Mouse (Mus musculus): Measurements from ENCODE around the gene Ubqln4.
A peak's percentile ranks its signal among the peaks of the same experiment; 100 is the strongest.

The Ubqln4 gene

DNA sequence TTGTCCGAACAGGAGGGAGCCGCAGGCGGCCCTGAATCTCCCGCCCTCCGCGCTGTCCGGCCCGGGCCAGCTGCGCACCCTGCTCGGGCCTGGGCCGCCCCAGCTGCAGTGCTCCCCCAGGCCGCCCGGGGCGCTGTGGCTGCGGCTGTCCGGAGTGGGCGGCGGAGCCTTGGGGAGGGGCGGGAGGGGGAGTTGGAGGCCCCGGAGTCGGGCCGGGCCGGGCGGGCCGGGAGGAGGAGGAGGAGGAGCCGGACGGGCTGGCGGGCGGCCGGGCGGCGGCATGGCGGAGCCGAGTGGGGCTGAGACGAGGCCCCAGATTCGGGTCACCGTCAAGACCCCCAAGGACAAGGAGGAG lies at the start of gene Ubqln4:
Gene Ubqln4, plus strand, starts transcription at position 234 of the 355 bp plus-strand sequence.
- DNase-seq (ENCODE audit: low spot score in 2 of 2), result peak; percentile 92 to 97

DNA sequence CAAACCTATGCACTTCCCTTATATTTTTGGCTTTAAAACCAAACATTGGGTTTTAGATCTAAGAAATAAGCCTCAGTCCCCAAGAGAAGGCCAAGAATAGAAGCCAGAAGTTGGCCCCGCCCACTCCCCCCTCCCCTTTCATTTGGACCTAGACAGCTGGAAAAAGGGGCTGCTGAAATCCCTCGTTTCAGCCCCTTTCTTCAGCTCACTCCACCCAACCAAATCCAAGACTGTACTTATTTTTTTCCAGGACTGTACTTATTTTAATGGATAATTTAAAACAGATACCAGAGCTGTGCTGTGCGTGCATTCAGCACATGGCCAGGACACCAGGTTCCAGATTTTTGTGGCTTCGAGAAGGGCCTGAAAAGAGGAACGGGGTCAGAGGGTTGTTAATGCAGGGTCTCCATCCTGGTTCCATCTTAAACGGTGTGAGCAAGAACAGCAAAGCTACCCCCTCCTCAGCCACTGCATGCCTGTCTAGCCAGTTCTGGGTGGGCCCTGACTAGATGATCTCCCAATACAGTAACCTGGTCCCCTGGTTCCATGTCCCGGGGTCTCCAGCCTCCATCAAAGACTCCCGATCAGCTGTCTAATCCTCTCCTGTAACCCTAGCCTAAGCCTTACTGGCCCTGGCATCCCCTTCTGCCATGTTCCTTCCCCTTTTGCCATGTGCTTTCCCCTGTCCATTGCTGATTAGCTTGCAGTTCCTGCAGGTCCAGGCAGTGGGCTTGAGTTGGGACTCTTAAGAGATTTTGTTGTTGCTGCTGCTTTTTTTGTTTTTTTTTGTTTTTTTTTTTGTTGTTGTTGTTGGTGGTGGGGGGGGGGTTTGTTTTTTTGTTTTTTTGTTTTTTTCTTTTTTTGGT lies 49.4 kb upstream of the Ubqln4 start:
- no peak for DNase-seq (ENCODE audit: low spot score in 2 of 2)

DNA sequence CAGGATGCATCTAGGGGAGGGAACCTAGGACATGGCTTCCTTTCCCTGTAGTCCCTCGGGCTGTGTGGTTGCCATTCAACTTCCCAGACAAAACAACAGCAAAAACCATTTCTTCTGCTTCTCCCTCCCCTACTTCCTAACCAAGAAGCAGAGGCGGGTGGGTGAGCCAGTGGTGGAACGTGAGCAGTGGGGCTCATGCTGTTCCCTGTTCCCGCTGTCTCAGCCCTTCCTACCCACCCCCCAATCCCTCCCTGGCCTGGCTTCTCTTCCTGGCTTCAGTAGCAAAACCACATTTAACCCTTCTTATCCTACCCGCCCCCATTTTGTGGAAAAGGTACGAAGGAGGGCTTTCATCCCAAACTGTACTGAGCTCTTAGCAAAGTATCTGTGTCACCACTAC lies 48.5 kb upstream of the Ubqln4 start:
- no peak for DNase-seq (ENCODE audit: low spot score in 2 of 2)

DNA sequence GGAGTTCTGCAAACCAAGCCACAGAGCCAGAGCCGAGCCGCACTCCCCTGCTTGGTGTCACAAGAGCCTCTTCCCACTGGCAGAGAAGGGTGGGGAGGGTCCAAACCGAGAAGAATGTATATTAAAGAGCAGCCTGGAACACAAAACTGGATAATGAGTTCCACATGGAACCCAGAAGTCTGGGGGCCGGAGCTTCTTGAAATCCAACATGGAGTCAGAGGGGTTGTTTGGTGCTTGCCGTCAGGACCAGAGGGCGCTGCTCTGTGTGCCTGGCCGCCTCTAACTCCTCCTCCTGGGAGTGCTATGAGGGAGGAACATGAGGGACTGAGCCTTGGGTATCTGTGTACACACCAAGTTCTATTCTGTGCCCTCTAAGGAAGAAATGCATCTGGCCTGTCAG lies 47.8 kb upstream of the Ubqln4 start:
- no peak for DNase-seq (ENCODE audit: low spot score in 2 of 2)

DNA sequence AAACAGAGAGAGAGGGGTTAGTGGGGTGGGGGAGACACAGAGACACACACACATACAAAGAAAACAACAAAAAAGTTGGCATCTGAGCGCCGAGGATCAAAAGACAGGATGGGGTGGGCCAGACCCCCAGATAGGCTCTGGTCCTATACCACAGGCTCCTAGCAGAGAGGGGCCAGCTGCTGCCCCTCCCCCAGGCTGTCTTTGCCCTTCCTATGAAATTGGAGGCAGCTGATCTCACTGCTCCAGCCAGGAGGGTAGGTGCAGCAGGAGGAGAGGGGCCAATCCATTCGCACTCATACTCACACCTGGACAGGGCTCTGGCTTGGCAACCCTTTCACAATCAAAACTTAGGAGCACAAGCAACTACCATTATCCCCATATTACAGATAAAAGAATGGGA lies 44.3 kb upstream of the Ubqln4 start:
- no peak for DNase-seq (ENCODE audit: low spot score in 2 of 2)

DNA sequence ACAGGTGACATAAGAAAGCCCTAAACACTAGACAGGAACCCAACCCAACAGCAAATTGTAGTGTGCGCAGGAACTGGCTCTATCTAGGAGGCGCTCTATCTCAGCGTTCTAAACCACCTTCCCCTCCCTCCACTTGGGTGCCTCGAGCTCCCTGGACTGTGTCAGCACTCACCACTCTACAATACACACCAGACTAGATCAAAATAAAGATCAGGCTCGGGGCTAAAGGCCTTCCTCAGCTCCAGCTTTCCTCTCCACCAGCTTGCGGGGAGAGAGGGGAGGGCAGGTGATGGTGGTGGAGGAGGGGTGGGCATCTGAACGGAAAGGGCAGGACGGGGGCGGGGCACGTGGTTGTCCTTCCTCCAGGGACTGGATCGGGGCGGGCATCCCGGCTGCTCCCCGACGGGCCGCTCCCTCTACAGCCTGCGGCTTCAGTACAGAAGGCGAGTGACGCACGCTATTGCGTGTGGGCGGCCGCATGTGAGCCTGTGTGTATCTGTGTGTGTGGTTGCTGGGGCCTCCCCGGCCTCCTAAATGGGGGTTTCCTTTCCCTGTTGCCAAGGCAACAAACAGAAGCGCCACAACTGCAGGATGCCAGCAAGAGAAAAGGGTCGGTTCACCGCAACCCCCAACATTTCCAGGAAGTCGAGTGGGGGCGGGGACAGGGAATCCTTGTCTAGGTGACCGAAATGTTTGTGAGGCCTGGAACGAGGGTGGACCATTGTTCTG lies 43.7 kb upstream of the Ubqln4 start, which contains the start of gene Lmna:
Gene Lmna, minus strand, starts transcription at position 265 of the 729 bp plus-strand sequence.
- DNase-seq (ENCODE audit: low spot score in 2 of 2), result peak; percentile 81 to 87

DNA sequence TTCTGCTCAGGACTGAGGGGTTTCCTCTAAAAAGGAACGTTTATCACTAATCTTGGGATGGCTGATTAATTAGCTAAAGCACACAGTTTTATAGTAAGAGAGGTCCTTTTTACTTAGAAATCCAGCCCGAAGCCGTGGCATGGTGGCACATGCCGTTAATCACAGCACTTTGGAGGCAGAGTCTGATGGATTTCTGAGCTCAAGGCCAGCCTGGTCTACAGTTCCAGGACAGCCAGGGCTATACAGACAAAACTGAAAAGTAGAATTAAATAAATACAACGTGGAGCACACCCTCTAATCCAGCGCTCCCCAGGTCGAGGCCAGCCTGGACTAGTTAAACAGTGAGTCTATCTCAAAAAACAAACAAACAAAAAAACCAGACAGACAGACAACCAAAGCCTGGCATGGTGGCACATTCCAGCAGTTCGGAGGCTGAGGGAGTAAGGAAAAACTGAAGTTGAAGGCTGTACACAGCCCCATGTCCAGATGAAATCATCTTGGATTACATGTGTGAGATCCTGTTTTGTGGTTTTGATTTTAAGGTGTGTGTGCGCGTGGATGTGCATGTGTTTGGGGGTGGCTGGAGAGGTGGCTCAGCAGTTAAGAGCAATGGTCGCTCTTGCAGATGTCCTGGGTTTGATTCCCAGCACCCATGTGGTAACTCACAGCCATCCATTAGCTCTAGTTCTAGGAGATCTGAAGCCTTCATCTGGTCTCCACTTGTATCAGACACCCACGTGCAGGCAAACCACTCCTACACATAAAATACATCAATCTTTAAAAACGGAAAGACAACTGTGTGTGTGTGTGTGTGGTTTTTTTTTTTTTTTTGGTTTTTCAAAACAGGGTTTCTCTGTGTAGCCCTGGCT lies 42.9 kb upstream of the Ubqln4 start:
- DNase-seq (ENCODE audit: low spot score in 2 of 2), result no peak

DNA sequence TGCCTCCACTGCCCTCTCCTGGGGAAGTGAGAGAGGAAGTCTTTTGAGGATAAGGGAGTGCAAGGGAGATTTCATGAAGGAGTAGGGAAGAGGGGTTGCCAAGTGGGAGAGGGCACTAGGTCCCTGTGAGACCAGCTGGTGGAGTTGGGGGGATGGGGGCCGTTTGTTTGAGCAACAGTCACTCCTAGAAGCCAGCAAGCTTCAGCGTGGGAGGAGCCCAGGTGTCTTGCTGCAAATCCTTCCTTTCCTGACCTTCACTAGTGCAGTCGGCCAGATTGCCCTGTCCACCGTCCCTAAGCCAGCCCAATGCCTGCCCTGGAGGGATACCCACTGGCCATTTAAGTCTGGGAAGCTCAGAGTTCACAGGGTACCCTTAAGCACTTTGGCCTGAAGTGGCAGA lies 42.0 kb upstream of the Ubqln4 start:
- DNase-seq (ENCODE audit: low spot score in 2 of 2), result no peak

DNA sequence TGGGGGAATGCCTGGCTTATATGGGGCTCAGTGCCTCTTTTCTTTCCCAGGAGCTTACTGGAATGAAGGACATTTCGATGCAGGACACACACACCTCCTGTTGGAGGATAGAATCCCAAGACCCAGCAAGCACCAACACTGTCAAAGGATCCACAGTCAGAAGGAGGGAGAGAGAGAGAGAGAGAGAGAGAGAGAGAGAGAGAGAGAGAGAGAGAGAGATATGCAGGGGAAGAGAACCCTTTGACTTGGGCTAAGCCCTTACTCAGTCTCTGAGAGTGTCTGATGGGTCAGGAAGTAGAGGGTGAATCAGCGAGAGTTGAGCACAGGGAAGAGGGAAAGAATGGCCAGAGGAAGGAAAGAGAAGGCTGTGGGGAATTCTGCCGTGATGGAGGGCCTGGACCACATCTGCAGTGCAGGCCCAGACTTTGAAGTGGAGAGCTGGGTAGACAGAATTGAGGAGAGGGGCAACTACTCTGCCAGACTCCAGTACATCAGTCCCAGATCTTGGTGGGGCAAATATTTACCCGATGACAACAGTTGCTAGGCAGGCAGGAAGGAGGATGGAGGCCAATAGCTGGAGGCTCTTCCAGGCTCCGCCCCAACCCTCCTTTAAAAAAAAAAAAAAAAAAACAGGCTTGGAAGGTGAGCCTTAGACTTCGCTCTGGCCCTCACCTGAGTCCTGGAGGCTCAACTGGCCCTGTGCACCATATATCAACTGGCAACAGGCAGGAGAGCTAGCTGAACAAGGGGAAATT lies 41.2 kb upstream of the Ubqln4 start:
- DNase-seq (ENCODE audit: low spot score in 2 of 2), result no peak

DNA sequence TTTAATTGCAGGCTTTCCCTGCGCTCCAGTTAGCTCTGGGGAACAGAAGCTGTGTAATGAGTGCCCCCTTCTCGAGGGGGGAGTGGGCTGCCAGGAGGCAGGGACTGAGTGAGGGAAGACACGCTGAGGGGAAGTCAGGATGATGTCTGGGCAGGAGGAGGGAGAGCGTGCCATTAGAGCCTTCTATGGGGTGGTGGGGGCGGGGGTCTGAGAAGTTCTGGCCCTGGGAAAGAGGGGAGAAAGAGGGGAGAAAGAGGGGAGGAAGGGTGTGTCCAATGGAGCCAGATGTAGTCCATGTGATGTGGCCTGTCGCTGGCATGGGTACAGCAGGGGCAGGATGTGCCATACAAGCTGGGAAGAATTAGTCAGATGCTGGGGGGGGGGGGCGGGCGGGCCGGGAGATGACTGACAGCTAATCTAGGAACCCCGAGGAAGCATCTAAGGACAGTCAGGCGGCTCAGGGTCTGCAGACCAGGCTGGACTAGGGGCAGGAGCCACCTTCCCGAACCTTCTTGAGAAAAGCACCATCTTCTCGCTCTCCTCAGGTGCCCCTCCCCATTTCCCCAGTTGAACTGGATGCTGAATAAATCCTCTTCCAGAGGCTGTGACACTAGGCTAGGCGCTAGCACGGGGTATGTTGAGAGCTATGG lies 40.5 kb upstream of the Ubqln4 start:
- no peak for DNase-seq (ENCODE audit: low spot score in 2 of 2)

DNA sequence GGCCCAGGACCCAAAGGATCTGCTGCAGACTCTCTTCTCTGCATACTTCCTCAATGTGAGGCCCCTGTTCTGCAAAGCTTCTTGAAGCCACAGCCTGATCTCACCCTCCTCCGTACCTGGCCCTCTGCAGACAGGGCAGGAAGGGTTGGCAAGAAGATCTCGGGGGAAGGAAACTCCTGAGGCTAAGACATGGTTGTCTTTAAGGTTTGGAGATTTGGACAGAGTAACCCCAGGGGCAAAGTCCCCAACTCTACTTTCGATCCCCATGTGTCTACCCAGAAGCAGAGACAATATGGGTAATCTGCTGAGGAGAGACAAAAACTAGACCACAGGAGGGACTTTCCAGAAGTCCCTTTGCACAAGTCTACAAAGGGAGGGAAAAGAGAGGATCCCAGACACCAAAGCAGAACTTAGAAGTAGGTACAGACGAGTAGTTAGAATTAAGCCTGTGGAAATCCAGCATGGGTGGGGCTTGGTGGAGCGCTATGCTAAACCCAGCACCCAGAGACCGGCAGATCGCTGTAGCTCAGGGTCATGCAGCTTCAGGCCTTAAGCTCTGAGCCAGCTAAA lies 39.9 kb upstream of the Ubqln4 start:
- no peak for DNase-seq (ENCODE audit: low spot score in 2 of 2)

DNA sequence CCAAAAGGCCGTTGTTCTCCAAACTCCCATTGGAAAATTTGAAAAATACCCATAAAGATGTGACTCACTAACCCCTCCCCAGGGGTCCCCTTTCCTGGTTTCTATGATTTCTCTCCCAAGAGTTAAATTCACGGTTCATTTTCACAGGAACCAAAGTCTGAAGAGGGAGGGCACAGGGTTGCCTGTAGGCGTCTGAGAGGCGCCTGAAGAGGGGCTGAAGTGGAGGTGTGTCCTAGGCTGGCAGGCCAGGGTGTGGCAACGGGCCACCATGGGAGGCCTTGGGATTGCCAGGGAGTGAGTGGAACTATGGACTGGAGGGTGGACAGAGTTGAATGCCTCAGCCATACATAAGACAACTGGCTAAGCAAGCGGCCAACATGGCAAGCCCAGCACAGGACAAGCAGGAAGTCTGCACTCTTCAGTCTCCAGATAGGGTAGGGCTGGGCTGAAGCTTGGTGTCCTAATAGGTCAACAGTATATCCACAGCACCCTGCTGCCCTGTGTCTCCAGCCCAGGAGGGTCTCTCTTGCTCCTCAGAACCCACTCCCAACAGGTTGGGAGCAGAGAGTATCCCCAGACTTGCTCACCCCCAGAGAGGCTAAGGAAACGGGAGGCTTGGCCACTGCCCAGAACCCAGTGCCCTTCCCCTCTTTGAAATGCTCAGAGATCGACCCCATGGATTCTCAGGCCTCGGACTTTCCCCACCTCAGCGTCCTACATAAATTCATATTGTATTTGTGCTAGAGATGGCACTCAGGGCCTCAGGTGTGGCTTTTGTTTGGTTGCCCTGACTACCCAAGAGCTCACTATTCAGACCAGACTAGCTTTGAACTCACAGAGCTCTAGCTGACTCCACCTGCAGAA lies 39.1 kb upstream of the Ubqln4 start:
- DNase-seq (ENCODE audit: low spot score in 2 of 2), result no peak

DNA sequence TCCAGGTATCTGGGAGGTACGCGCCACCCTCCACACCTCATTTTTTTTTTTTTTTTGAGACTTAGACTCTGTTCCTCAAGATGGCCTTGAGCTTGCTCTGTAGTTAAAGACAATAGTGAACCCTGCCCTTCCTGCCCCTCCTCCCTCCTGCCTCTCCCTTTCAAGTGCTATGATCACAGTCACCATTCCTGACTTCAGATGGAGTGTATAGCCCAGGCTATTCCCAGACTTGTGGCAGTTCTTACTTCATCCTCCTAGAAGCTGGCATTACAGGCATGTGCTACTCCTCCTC lies 38.5 kb upstream of the Ubqln4 start:
- DNase-seq (ENCODE audit: low spot score in 2 of 2), result no peak

DNA sequence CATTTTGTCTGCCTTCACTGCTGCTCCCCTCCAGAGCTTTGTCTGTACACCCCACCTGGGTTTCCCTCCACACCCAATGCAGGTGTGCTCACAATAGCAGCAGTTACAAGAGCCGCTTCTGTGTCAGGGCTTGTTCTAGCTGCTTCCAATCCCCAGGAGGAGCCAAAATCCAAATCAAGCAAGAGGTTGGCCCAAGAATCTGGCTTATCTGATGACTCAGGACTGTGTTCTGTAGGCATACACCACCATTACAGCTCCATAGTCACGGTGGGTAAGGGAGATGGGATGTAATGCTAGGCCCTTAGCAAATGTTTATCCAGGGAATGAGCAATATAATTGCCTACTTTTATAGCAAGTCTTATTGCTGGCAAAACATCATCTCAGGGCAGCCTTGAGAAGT lies 37.2 kb upstream of the Ubqln4 start:
- no peak for DNase-seq (ENCODE audit: low spot score in 2 of 2)

DNA sequence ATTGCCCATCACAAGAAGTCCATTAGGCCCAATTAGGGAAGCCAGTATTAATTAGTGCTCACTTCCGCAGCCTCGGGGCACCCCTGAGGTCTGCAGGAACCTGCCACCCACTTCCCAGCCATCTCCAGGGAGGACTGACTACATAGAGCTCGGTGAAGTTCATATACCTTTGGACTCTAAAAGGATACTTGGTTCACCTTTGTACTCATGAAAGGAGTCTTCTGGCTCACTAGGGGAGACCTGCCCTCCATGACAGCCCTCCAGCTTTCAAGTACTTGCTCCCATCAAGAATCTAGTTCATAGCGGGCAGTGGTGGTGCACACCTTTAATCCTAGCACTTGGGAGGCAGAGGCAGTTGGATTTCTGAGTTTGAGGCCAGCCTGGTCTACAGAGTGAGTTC lies 35.1 kb upstream of the Ubqln4 start:
- no peak for DNase-seq (ENCODE audit: low spot score in 2 of 2)

DNA sequence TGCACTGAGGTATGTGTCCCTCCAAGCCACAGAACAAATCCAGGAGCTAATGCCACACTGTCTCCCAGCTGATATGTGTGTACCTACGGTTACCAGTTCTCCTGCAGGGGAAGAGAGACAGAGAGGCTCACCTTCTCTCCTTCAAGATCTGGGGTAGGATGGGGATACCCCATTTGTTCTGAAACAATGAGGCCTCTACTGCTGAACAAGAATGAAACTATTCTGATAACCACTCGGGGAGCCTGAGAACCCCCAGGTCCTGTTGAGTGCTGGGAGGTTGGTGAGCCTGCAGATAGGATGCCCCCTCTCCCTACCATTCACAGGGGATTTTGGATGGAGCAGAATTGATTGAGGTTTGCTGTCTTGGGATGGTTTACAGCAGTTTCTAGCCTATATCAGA lies 33.5 kb upstream of the Ubqln4 start:
- no peak for DNase-seq (ENCODE audit: low spot score in 2 of 2)

DNA sequence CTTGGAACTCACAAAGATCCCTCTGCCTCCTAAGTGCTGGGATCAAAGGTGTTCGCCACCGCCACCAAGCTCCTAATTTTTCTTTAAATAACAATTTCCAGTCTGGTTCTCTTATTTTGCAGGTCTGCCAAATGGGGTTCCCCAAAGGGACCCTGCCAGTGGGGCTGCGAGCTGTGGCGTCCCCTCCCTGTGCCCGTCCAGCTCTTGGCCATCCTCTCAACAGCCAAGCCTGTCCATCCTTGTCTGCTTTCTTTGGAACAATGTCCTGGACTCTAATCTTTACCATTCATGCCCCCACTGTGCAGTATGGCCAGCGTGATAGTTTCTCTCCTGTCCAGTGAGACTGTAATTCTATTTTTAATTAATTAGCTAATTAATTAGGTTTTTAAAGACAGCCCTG lies 32.4 kb upstream of the Ubqln4 start:
- no peak for DNase-seq (ENCODE audit: low spot score in 2 of 2)

DNA sequence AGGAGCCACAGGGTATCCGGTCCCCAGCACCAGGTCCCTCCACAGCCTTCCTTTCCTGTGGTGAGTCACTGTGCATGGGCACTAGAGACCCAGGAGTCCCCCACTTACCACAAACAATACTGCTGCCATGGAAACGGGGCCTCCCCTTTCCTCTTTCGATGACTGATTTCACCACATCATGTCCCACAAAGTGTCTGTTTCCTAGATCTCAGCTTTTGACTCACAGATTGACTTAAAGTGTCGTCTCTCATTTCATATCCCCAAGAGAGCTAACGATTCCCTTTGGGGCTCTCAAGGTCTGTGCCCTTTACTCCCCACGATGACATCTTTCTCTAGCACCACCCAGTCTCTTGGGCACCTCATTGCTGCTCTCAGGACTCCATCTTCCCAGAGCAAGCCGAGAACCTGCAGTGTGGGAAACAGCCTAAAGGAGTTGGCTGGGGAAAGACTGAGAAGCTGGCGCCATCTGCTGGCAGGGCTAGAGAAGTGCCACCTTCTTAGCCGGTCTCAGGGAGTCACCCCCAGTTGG lies 31.7 kb upstream of the Ubqln4 start:
- DNase-seq (ENCODE audit: low spot score in 2 of 2), result peak; percentile 73 to 90

DNA sequence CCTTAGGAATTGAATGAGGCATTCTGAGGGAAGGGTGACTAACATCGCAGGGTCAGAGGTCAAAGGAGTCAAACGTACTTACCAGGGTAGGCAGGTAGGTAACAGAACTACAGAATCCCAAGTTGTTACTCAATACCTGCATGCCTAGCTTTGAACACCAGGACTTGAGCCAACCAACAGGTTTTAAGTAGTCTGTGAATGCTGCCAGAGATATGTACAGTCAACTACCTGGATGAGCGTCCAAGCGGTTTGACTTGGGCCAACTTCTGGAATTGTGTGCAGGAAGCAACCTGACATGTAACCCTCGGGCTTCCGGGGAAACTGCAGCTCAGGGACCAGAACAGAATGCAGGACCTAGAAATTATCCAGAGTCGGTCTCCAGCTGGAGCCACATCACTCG lies 30.5 kb upstream of the Ubqln4 start:
- no peak for DNase-seq (ENCODE audit: low spot score in 2 of 2)

DNA sequence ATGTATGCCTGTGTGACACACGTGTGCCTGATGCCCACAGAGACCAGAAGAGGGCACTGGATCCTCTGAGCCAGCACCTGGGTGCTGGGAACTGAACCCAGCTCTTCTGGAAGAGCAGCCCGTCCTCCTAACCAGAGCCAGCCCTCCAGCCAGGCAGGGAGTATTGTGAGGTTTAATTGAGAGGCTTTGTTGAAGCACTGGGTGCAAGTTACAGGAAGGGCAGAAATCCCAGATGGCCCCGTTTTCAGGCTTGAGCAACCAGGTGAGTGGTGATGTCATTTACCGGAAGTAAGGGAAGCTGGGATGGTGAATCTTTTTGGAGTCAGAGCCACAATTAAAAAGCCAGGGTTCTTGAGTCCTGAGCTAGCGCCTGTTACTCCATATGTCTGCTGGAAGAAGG lies 28.5 kb upstream of the Ubqln4 start:
- no peak for DNase-seq (ENCODE audit: low spot score in 2 of 2)

Data from spleen, postnatal 4 days (tissue).